Mouse (Mus musculus) midbrain, embryonic 11.5 days (tissue): ENCODE results near the gene Ttc36. TPM values are rescaled to one million over a fixed set of nuclear protein-coding genes. Genes with fewer than 3 reads are reported as not detected.

Experiments used
- ATAC-seq: fragments of 200-750 bp; cut with Nextera tagmentation; 2 replicates; pipeline ENCODE4 v1.8.0; 2017; ENCODE audit warnings: moderate TSS enrichment, moderate library complexity; ENCODE audit not compliant: low FRiP score
- DNase-seq: peaks from one replicate; pipeline ENCODE4 v3.0.0; 2015; ENCODE audit warnings: low spot score; ENCODE audit errors: missing footprints
- H3K27ac ChIP-seq: fragments of 300-500 bp; sonication (generic); 2 replicates; pipeline ENCODE4 v1.5.1; 2014; ENCODE audit warnings: low read depth, low read length
- H3K27me3 ChIP-seq: fragments of 300-500 bp; sonication (generic); 2 replicates; pipeline ENCODE4 v1.6.1; 2014; ENCODE audit warnings: mild to moderate bottlenecking, low read length, moderate library complexity, mixed read lengths; ENCODE audit not compliant: control insufficient read depth, insufficient read depth
- H3K36me3 ChIP-seq: fragments of 300-500 bp; sonication (generic); 2 replicates; pipeline ENCODE4 v1.6.1; 2014; ENCODE audit warnings: mild to moderate bottlenecking, low read length, moderate library complexity, mixed read lengths; ENCODE audit not compliant: control insufficient read depth, insufficient read depth
- H3K4me1 ChIP-seq: fragments of 300-500 bp; sonication (generic); 2 replicates; pipeline ENCODE4 v1.6.1; 2014; ENCODE audit warnings: low read length; ENCODE audit not compliant: control insufficient read depth, insufficient read depth
- H3K4me2 ChIP-seq: fragments of 300-500 bp; sonication (generic); 2 replicates; pipeline ENCODE4 v1.6.1; 2014; ENCODE audit warnings: mild to moderate bottlenecking, moderate library complexity
- H3K4me3 ChIP-seq: fragments of 300-500 bp; sonication (generic); 2 replicates; pipeline ENCODE4 v1.5.1; 2014; ENCODE audit warnings: low read depth, low read length
- H3K9ac ChIP-seq: fragments of 300-500 bp; sonication (generic); 2 replicates; pipeline ENCODE4 v1.6.1; 2014; ENCODE audit warnings: low read length
- H3K9me3 ChIP-seq: fragments of 300-500 bp; sonication (generic); 2 replicates; pipeline ENCODE4 v1.6.1; 2016; ENCODE audit warnings: low read length; ENCODE audit not compliant: control insufficient read depth
- WGBS: fragments of 180-500 bp; shearing (Covaris S2); extraction: QIAGEN DNeasy Blood & Tissue Kit; methylation state at CpG from one replicate; pipeline ENCODE4 v1.1.7; 2014; 5-methylcytosine and 5-hydroxymethylcytosine counted together
- polyA plus RNA-seq: library from polyadenylated mRNA; unstranded; fragments of >200 nt; fragmentation: Nextera tagmentation; extraction: Ambion mirVana; gene quantifications from 2 replicates; pipeline ENCODE4 v1.2.1, GENCODE M21; 2014

Gene Ttc36
- polyA plus RNA-seq, 1 experiment from 2014 or later, result not detected

DNA sequence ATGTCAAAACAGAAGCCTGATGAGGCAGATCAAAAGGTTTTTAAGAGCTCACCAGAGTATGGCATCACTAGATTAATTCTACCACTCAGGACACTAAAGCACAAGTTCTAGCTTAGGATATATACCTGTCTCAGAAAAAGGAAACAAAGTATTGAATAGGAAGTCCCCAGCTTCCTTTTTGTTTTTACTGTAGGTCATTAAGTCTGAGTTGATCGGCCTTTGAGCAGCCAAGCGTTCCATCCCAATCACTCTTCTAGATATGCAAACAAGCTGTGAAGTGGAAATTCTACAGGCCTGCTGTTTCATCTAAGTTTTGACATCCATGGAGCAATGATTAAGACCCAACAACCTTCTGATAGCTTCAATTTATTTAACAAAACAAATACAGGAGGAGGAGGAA, 42.0 kb downstream of the Ttc36 start:
- Histone ChIP-seq H3K9ac (no peak overlapping the region), H3K36me3 (peaks cover 7% of the 10 kb centered on the region; the same call in 1 of the 2 replicates), H3K4me3 (no peak overlapping the region), H3K9me3 (no peaks in the 10 kb centered on the region), H3K4me1 (no peaks in the 10 kb centered on the region), H3K4me2 (no peak overlapping the region), H3K27ac (no peak overlapping the region), H3K27me3 (no peaks in the 10 kb centered on the region)
- WGBS, result 89% methylated on average over 2 of the region's 2 CpGs
- DNase-seq, result no peak
- ATAC-seq, result no peak

Other genes starting within 250 kb of the Ttc36 start
- gene Cxcr5, start 241.2 kb downstream of the Ttc36 start, polyA plus RNA-seq, result 0.10 TPM in 1 of 2 replicates, not detected in the other
- gene Ddx6, start 198.2 kb downstream of the Ttc36 start, polyA plus RNA-seq, result 11.9 and 13.8 TPM in 2 replicates
- not detected in 2 replicates for gene Treh, start 129.8 kb downstream of the Ttc36 start, polyA plus RNA-seq
- gene Phldb1, start 67.9 kb downstream of the Ttc36 start, polyA plus RNA-seq, result 28.8 and 32.8 TPM in 2 replicates
- gene Arcn1, start 35.2 kb downstream of the Ttc36 start, polyA plus RNA-seq, result 191 and 213 TPM in 2 replicates
- 141 and 149 TPM in 2 replicates for gene Ift46, start 35.2 kb downstream of the Ttc36 start, polyA plus RNA-seq
- gene Tmem25, start 3.8 kb downstream of the Ttc36 start, polyA plus RNA-seq, result 2.1 and 2.7 TPM in 2 replicates
- 14.0 and 19.4 TPM in 2 replicates for gene Kmt2a, start 78.2 kb upstream of the Ttc36 start, polyA plus RNA-seq
- 574 and 619 TPM in 2 replicates for gene Atp5l, start 117.7 kb upstream of the Ttc36 start, polyA plus RNA-seq
- gene Ube4a, start 162.5 kb upstream of the Ttc36 start, polyA plus RNA-seq, result 32.1 and 37.2 TPM in 2 replicates
- gene Cd3g, start 177.4 kb upstream of the Ttc36 start, polyA plus RNA-seq, result not detected in 2 replicates
- gene Cd3d, start 178.7 kb upstream of the Ttc36 start, polyA plus RNA-seq, result not detected in 2 replicates
- not detected in 2 replicates for gene Cd3e, start 206.6 kb upstream of the Ttc36 start, polyA plus RNA-seq
- gene Mpzl2, start 236.7 kb upstream of the Ttc36 start, polyA plus RNA-seq, result 0.63 and 0.65 TPM in 2 replicates